Mouse (Mus musculus) MEL (cell line): ENCODE data around the gene Phf21a. TPM values are rescaled to one million over a fixed set of nuclear protein-coding genes. Genes with fewer than 3 reads are reported as not detected.

Experiments used
- DNase-seq: peaks from one replicate; pipeline ENCODE4 v3.0.0; 2011; ENCODE audit warnings: low read depth, low spot score
- H3K27ac ChIP-seq: 2 replicates; pipeline ENCODE4 v1.5.1; 2012; ENCODE audit warnings: low read depth, mild to moderate bottlenecking, control low read depth, low read length, moderate library complexity; ENCODE audit not compliant: control insufficient read depth
- H3K27me3 ChIP-seq, 2 experiments: fragments of 150-350 bp in 1 of 2; sonication (generic) in 1 of 2; 2 replicates each; pipeline ENCODE4 v1.6.1; 2012; ENCODE audit warnings: low read length in 2 of 2, mild to moderate bottlenecking in 2 of 2, improper control_type of control experiment in 1 of 2, moderate library complexity in 1 of 2; ENCODE audit not compliant: insufficient read depth in 2 of 2, control insufficient read depth in 1 of 2
- H3K36me3 ChIP-seq, 2 experiments: 2 replicates each; pipeline ENCODE4 v1.6.1; 2012 to 2014; ENCODE audit warnings: low read length in 2 of 2, improper control_type of control experiment in 1 of 2, inconsistent platforms in 1 of 2, mild to moderate bottlenecking in 1 of 2; ENCODE audit not compliant: insufficient read depth in 2 of 2, control insufficient read depth in 1 of 2
- H3K4me1 ChIP-seq, 2 experiments: fragments of 150-350 bp in 1 of 2; sonication (generic) in 1 of 2; 2 replicates each; pipeline ENCODE4 v1.6.1; 2012; ENCODE audit warnings: low read length in 2 of 2, improper control_type of control experiment in 1 of 2, mild to moderate bottlenecking in 1 of 2; ENCODE audit not compliant: insufficient read depth in 2 of 2, control insufficient read depth in 1 of 2
- H3K4me3 ChIP-seq, 2 experiments: fragments of 150-350 bp in 1 of 2; sonication (generic) in 1 of 2; 2 replicates each; pipeline ENCODE4 v1.5.1; 2012; ENCODE audit warnings: low read depth in 2 of 2, low read length in 2 of 2, mild to moderate bottlenecking in 2 of 2, moderate library complexity in 2 of 2, control low read depth in 1 of 2, improper control_type of control experiment in 1 of 2; ENCODE audit not compliant: control insufficient read depth in 1 of 2, insufficient read depth in 1 of 2
- H3K79me2 ChIP-seq: 2 replicates; pipeline ENCODE4 v1.6.1; 2012; ENCODE audit warnings: mild to moderate bottlenecking, low read length, moderate library complexity; ENCODE audit not compliant: control insufficient read depth, poor library complexity, insufficient read depth
- H3K9ac ChIP-seq: 2 replicates; pipeline ENCODE4 v1.6.1; 2012; ENCODE audit warnings: low read depth, mild to moderate bottlenecking, control low read depth, low read length, moderate library complexity; ENCODE audit not compliant: control insufficient read depth, poor library complexity, severe bottlenecking
- H3K9me3 ChIP-seq: fragments of 150-350 bp; sonication (generic); replicated peaks from 2 replicates; pipeline ENCODE4 v1.6.1; 2012; ENCODE audit warnings: mild to moderate bottlenecking, low read length, improper control_type of control experiment, moderate library complexity; ENCODE audit not compliant: insufficient read depth
- BHLHE40 ChIP-seq: IDR thresholded peaks from 2 replicates; pipeline ENCODE4 v1.6.1; 2012; ENCODE audit warnings: low read depth, mild to moderate bottlenecking, inconsistent platforms, low read length, improper control_type of control experiment, borderline replicate concordance
- CHD1 ChIP-seq: IDR thresholded peaks from 2 replicates; pipeline ENCODE4 v1.6.1; 2012; ENCODE audit warnings: low read depth, mild to moderate bottlenecking, inconsistent platforms, low read length, improper control_type of control experiment
- CHD2 ChIP-seq: IDR thresholded peaks from 2 replicates; pipeline ENCODE4 v1.6.1; 2011; ENCODE audit warnings: low read length, improper control_type of control experiment
- CTCF ChIP-seq, 3 experiments: IDR thresholded peaks in 2 of 3; conservative IDR thresholded peaks in 1 of 3; 2 replicates each; pipeline ENCODE4 v1.5.1; 2011 to 2012; ENCODE audit warnings: low read length in 3 of 3, low read depth in 2 of 3, mild to moderate bottlenecking in 2 of 3, improper control_type of control experiment in 1 of 3, inconsistent platforms in 1 of 3, mixed read lengths in 1 of 3, moderate library complexity in 1 of 3; ENCODE audit not compliant: control insufficient read depth in 1 of 3, insufficient read depth in 1 of 3, poor library complexity in 1 of 3, severe bottlenecking in 1 of 3
- ELF1 ChIP-seq: IDR thresholded peaks from 2 replicates; pipeline ENCODE4 v1.6.1; 2014; ENCODE audit warnings: low read depth, mild to moderate bottlenecking, inconsistent platforms, low read length, improper control_type of control experiment, moderate library complexity
- ETS1 ChIP-seq: IDR thresholded peaks from 2 replicates; pipeline ENCODE4 v1.6.1; 2012; ENCODE audit warnings: low read depth, mild to moderate bottlenecking, inconsistent platforms, low read length, improper control_type of control experiment, moderate library complexity
- JUND ChIP-seq: IDR thresholded peaks from 2 replicates; pipeline ENCODE4 v1.6.1; 2011; ENCODE audit warnings: low read depth, mild to moderate bottlenecking, improper control_type of control experiment, low read length
- KAT2A ChIP-seq: conservative IDR thresholded peaks from 2 replicates; pipeline ENCODE4 v1.6.1; 2012; ENCODE audit warnings: low read depth, low read length, improper control_type of control experiment, inconsistent platforms
- MAFK ChIP-seq: IDR thresholded peaks from 2 replicates; pipeline ENCODE4 v1.6.1; 2011; ENCODE audit warnings: low read depth, mild to moderate bottlenecking, low read length, improper control_type of control experiment, borderline replicate concordance
- MAX ChIP-seq: IDR thresholded peaks from 2 replicates; pipeline ENCODE4 v1.6.1; 2011; ENCODE audit warnings: low read length, improper control_type of control experiment
- MXI1 ChIP-seq: IDR thresholded peaks from 2 replicates; pipeline ENCODE4 v1.6.1; 2011; ENCODE audit warnings: mild to moderate bottlenecking, low read depth, low read length, improper control_type of control experiment
- MYB ChIP-seq: IDR thresholded peaks from 2 replicates; pipeline ENCODE4 v1.6.1; 2011; ENCODE audit warnings: mild to moderate bottlenecking, low read depth, low read length, improper control_type of control experiment
- MYC ChIP-seq: IDR thresholded peaks from 2 replicates; pipeline ENCODE4 v1.6.1; 2011; ENCODE audit warnings: low read depth, mild to moderate bottlenecking, low read length, improper control_type of control experiment, moderate library complexity
- NELFE ChIP-seq: IDR thresholded peaks from 2 replicates; pipeline ENCODE4 v1.6.1; 2011; ENCODE audit warnings: low read depth, low read length, improper control_type of control experiment
- NRF1 ChIP-seq: IDR thresholded peaks from 2 replicates; pipeline ENCODE4 v1.6.1; 2014; ENCODE audit warnings: low read depth, mild to moderate bottlenecking, inconsistent platforms, low read length, improper control_type of control experiment, moderate library complexity; ENCODE audit not compliant: poor library complexity, insufficient read depth, severe bottlenecking
- POLR2A ChIP-seq, 2 experiments: IDR thresholded peaks; 2 replicates each; pipeline ENCODE4 v1.6.1; 2011 to 2012; ENCODE audit warnings: low read length in 2 of 2, mild to moderate bottlenecking in 2 of 2, control low read depth in 1 of 2, improper control_type of control experiment in 1 of 2, low read depth in 1 of 2, moderate library complexity in 1 of 2; ENCODE audit not compliant: control insufficient read depth in 1 of 2, insufficient read depth in 1 of 2, poor library complexity in 1 of 2
- RAD21 ChIP-seq: IDR thresholded peaks from 2 replicates; pipeline ENCODE4 v1.6.1; 2011; ENCODE audit warnings: mild to moderate bottlenecking, low read depth, low read length, improper control_type of control experiment
- SMC3 ChIP-seq: IDR thresholded peaks from 2 replicates; pipeline ENCODE4 v1.6.1; 2011; ENCODE audit warnings: low read depth, low read length, improper control_type of control experiment
- TAL1 ChIP-seq: IDR thresholded peaks from 2 replicates; pipeline ENCODE4 v1.6.1; 2012; ENCODE audit warnings: mild to moderate bottlenecking, inconsistent platforms, low read length, moderate library complexity, mixed read lengths
- TBP ChIP-seq: IDR thresholded peaks from 2 replicates; pipeline ENCODE4 v1.8.0; 2011; ENCODE audit warnings: low read depth, low read length, improper control_type of control experiment
- USF1 ChIP-seq: IDR thresholded peaks from 2 replicates; pipeline ENCODE4 v1.6.1; 2014; ENCODE audit warnings: low read depth, mild to moderate bottlenecking, inconsistent platforms, low read length, improper control_type of control experiment, moderate library complexity
- USF2 ChIP-seq, 2 experiments: IDR thresholded peaks; 2 replicates each; pipeline ENCODE4 v1.6.1; 2011 to 2012; ENCODE audit warnings: improper control_type of control experiment in 2 of 2, low read length in 2 of 2, borderline replicate concordance in 1 of 2, inconsistent platforms in 1 of 2, low read depth in 1 of 2, mild to moderate bottlenecking in 1 of 2; ENCODE audit not compliant: insufficient read depth in 1 of 2
- ZC3H11A ChIP-seq: IDR thresholded peaks from 2 replicates; pipeline ENCODE4 v1.6.1; 2012; ENCODE audit warnings: low read depth, mild to moderate bottlenecking, inconsistent platforms, low read length, improper control_type of control experiment
- ZKSCAN1 ChIP-seq: IDR thresholded peaks from 2 replicates; pipeline ENCODE4 v1.6.1; 2012; ENCODE audit warnings: low read depth, mild to moderate bottlenecking, inconsistent platforms, low read length, improper control_type of control experiment, moderate library complexity
- ZMIZ1 ChIP-seq: IDR thresholded peaks from 2 replicates; pipeline ENCODE4 v1.6.1; 2012; ENCODE audit warnings: low read depth, mild to moderate bottlenecking, inconsistent platforms, low read length, improper control_type of control experiment, moderate library complexity
- ZNF384 ChIP-seq: IDR thresholded peaks from 2 replicates; pipeline ENCODE4 v1.6.1; 2012; ENCODE audit warnings: low read depth, mild to moderate bottlenecking, inconsistent platforms, low read length, improper control_type of control experiment
- polyA plus RNA-seq, 2 experiments: library from polyadenylated mRNA; stranded (reverse) in 1 of 2; unstranded in 1 of 2; fragments of >175 nt in 1 of 2; fragments of >200 nt in 1 of 2; gene quantifications; 2 replicates each; pipeline versions ENCODE4 v1.2.1 to v1.2.4; 2012; ENCODE audit warnings: low replicate concordance in 2 of 2, low read depth in 1 of 2; ENCODE audit not compliant: insufficient read length in 2 of 2, insufficient read depth in 1 of 2, missing spikeins in 1 of 2
- total RNA-seq: library from RNA; depleted of rRNA; stranded (reverse); fragments of 300-350 nt; gene quantifications from 2 replicates; pipeline ENCODE4 v1.2.3, GENCODE M21; 2012

Phf21a gene
- total and polyA plus RNA-seq, 3 experiments: 4.7 to 245 (median 15.6) TPM

DNA sequence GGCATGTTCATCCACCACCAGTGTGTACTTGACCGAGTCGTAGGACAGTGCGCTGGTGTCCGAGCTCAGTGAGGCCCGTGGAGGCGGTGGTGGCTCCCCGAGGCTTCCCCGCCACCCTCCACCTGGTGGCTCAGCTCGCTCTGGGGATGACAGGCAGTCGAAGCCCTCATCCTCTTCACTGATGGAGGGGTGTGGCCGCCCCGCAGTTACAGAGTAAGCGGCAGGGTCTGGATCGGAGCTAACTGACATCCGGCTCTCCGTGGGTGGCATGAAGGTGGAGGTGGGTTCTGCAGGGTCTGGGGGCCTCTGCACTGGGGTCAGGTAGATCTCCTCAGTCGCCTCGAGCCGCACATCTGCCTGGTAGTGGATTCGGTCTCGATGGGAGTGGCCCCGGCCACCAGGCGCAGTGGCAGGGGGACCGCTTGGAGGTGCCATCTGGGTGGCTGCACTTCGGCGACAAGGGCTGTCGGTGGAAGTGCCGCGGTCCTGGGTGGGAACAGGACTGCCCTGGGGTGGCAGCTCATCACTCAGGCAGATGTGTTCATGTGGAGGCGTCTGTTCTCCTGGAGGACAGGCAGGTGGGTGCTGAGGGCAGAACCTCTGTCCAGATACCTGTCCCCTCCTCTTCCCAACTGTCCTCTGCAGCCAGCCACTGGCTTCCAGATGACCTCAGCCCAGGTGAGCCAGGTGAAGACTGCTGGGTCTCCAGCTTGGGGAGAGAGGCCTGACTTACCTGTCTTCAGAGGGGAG is 294.1 kb downstream of the Phf21a start:
- Histone ChIP-seq H3K27me3 (no peaks in the 10 kb centered on the region), H3K9ac (no peak overlapping the region), H3K9me3 (no peaks in the 10 kb centered on the region), H3K36me3 (peaks cover 0 to 11% of the 10 kb centered on the region in 2 experiments; a peak in 2 of 4 replicates), H3K79me2 (no peaks in the 10 kb centered on the region), H3K4me3 (no peak overlapping the region), H3K27ac (no peak overlapping the region), H3K4me1 (peaks cover 9 to 21% of the 10 kb centered on the region in 2 experiments)
- TF ChIP-seq NRF1: no peak
- no peak for TF ChIP-seq USF1
- TF ChIP-seq ELF1: no peak
- TF ChIP-seq CTCF (IDR thresholded peaks at IDR 0.05 in 2 of 3, conservative IDR thresholded peaks at IDR 0.05 in 1 of 3; ENCODE audit: control insufficient read depth in 1 of 3, insufficient read depth in 1 of 3, low read depth in 2 of 3, low read length in 3 of 3, poor library complexity in 1 of 3, severe bottlenecking in 1 of 3): no peak
- TF ChIP-seq TAL1: no peak
- no peak for TF ChIP-seq NELFE
- TF ChIP-seq ZNF384: no peak
- TF ChIP-seq USF2 (IDR thresholded peaks at IDR 0.05; ENCODE audit: borderline replicate concordance in 1 of 2, insufficient read depth in 1 of 2, low read depth in 1 of 2, low read length in 2 of 2): no peak
- TF ChIP-seq SMC3: no peak
- DNase-seq: no peak

DNA sequence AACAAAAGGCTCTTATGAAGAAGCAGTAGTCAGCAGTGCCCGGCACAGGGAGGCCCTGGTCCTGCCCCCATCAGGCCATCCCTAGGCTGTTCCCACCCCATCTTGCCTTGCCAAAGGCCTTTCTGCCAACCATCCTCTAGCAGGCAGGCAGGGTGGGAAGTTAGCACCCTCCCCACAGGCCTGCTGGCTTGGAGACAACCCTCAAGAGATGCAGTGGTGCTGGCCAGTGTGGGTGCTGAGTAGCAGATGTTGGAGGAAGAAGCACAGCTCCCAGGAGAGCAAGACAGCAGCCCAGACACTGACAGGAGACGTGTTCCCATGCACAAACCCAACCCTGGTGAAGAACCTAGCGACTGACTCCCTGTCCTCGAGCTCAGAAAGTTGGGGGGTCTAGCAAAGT is 294.7 kb downstream of the Phf21a start:
- Histone ChIP-seq H3K36me3 (peaks cover 0 to 11% of the 10 kb centered on the region in 2 experiments; a peak in 2 of 4 replicates), H3K27me3 (no peaks in the 10 kb centered on the region), H3K79me2 (no peaks in the 10 kb centered on the region), H3K4me3 (no peak overlapping the region), H3K9ac (no peak overlapping the region), H3K27ac (no peak overlapping the region)
- TF ChIP-seq NRF1 (no peak), MYB (no peak), TAL1 (no peak), JUND (no peak), ZC3H11A (no peak), MAX (no peak), ZMIZ1 (no peak), POLR2A (IDR thresholded peaks at IDR 0.05; ENCODE audit: control insufficient read depth in 1 of 2, insufficient read depth in 1 of 2, low read depth in 1 of 2, low read length in 2 of 2, poor library complexity in 1 of 2) (no peak), MAFK (no peak), CHD1 (no peak), CHD2 (no peak), MYC (no peak), KAT2A (no peak), ZKSCAN1 (no peak), BHLHE40 (no peak), MXI1 (no peak), RAD21 (no peak), ETS1 (no peak), TBP (no peak), CTCF (IDR thresholded peaks at IDR 0.05 in 2 of 3, conservative IDR thresholded peaks at IDR 0.05 in 1 of 3; ENCODE audit: control insufficient read depth in 1 of 3, insufficient read depth in 1 of 3, low read depth in 2 of 3, low read length in 3 of 3, poor library complexity in 1 of 3, severe bottlenecking in 1 of 3) (no peak)
- TF ChIP-seq, all 39 proteins: peak for 0
- no peak for DNase-seq
- Histone ChIP-seq H3K9me3 (no peaks in the 10 kb centered on the region), H3K4me1 (peaks cover 9 to 21% of the 10 kb centered on the region in 2 experiments)
